Mouse (Mus musculus) bone marrow macrophage, adult 2 months (primary cell): ENCODE measurements around the gene Aldh9a1. TPM values are rescaled to one million over a fixed set of nuclear protein-coding genes. Genes with fewer than 3 reads are reported as not detected.

Experiments used
- H3K27ac ChIP-seq: 2 replicates; pipeline ENCODE4 v1.5.1; 2012; ENCODE audit warnings: low read depth, low read length; ENCODE audit not compliant: insufficient read depth
- H3K4me1 ChIP-seq: 2 replicates; pipeline ENCODE4 v1.6.1; 2012; ENCODE audit warnings: low read length; ENCODE audit not compliant: control insufficient read depth, insufficient read depth
- H3K4me3 ChIP-seq: 2 replicates; pipeline ENCODE4 v1.5.1; 2012; ENCODE audit warnings: mild to moderate bottlenecking, low read length, moderate library complexity; ENCODE audit not compliant: insufficient read depth
- CTCF ChIP-seq: IDR thresholded peaks from 2 replicates; pipeline ENCODE4 v1.5.1; 2012; ENCODE audit warnings: low read depth, mild to moderate bottlenecking, low read length, moderate library complexity
- POLR2A ChIP-seq: IDR thresholded peaks from 2 replicates; pipeline ENCODE4 v1.6.1; 2012; ENCODE audit warnings: mild to moderate bottlenecking, low read depth, low read length, borderline replicate concordance
- polyA plus RNA-seq: library from polyadenylated mRNA; stranded (reverse); fragments of >200 nt; gene quantifications from 2 replicates; pipeline ENCODE4 v1.2.4, GENCODE M21; 2012; ENCODE audit not compliant: missing spikeins, insufficient read depth, insufficient read length

Gene Aldh9a1
- polyA plus RNA-seq, 1 experiment: 94.8 TPM

- TF ChIP-seq CTCF (no peak), POLR2A (no peak)
- peaks cover 3% of the 10 kb centered on the region for H3K4me1 ChIP-seq
- H3K4me3 ChIP-seq: peak overlapping the region; percentile 95
- peak overlapping the region; percentile 84 for H3K27ac ChIP-seq
Observed at GRCm38 (mm10) chr1:167350597-167351415, 1.0 kb downstream of the Aldh9a1 start.

GRCm38 (mm10) chr1:167352403-167352802, 2.6 kb downstream of the Aldh9a1 start:
- Histone ChIP-seq H3K4me1 (peaks cover 3% of the 10 kb centered on the region), H3K27ac (no peak overlapping the region), H3K4me3 (no peak overlapping the region)
- TF ChIP-seq CTCF: no peak
- TF ChIP-seq POLR2A: no peak

GRCm38 (mm10) chr1:167357387-167357786, 7.6 kb downstream of the Aldh9a1 start:
- H3K27ac ChIP-seq: no peak overlapping the region
- TF ChIP-seq POLR2A (no peak), CTCF (no peak)
- H3K4me3 ChIP-seq: no peak overlapping the region
- no peaks in the 10 kb centered on the region for H3K4me1 ChIP-seq

GRCm38 (mm10) chr1:167358731-167359130, 8.9 kb downstream of the Aldh9a1 start:
- no peaks in the 10 kb centered on the region for H3K4me1 ChIP-seq
- no peak overlapping the region for H3K27ac ChIP-seq
- TF ChIP-seq POLR2A: no peak
- no peak for TF ChIP-seq CTCF

GRCm38 (mm10) chr1:167360268-167360667, 10.5 kb downstream of the Aldh9a1 start:
- Histone ChIP-seq H3K27ac (no peak overlapping the region), H3K4me1 (no peaks in the 10 kb centered on the region), H3K4me3 (no peak overlapping the region)
- TF ChIP-seq CTCF: no peak
- TF ChIP-seq POLR2A: no peak

More at GRCm38 (mm10) chr1:167358731-167359130, 8.9 kb downstream of the Aldh9a1 start:
- H3K4me3 ChIP-seq: no peak overlapping the region

- no peak overlapping the region for H3K4me3 ChIP-seq
- H3K27ac ChIP-seq: no peak overlapping the region
- no peak for TF ChIP-seq POLR2A
- no peak for TF ChIP-seq CTCF
- no peaks in the 10 kb centered on the region for H3K4me1 ChIP-seq
Observed at GRCm38 (mm10) chr1:167362819-167363218, 13.0 kb downstream of the Aldh9a1 start.

- TF ChIP-seq POLR2A (no peak), CTCF (no peak)
- no peak overlapping the region for H3K27ac ChIP-seq
- no peaks in the 10 kb centered on the region for H3K4me1 ChIP-seq
- H3K4me3 ChIP-seq: no peak overlapping the region
Observed at GRCm38 (mm10) chr1:167363322-167363721, 13.5 kb downstream of the Aldh9a1 start.

- H3K4me3 ChIP-seq: no peak overlapping the region
- H3K4me1 ChIP-seq: no peaks in the 10 kb centered on the region
- no peak overlapping the region for H3K27ac ChIP-seq
- TF ChIP-seq CTCF (no peak), POLR2A (no peak)
Observed at GRCm38 (mm10) chr1:167365808-167366207, 16.0 kb downstream of the Aldh9a1 start.

GRCm38 (mm10) chr1:167366621-167367020, 16.8 kb downstream of the Aldh9a1 start:
- no peaks in the 10 kb centered on the region for H3K4me1 ChIP-seq
- TF ChIP-seq CTCF (no peak), POLR2A (no peak)
- H3K27ac ChIP-seq: no peak overlapping the region
- no peak overlapping the region for H3K4me3 ChIP-seq

GRCm38 (mm10) chr1:167368018-167368417, 18.2 kb downstream of the Aldh9a1 start:
- Histone ChIP-seq H3K4me3 (no peak overlapping the region), H3K4me1 (no peaks in the 10 kb centered on the region), H3K27ac (no peak overlapping the region)
- TF ChIP-seq CTCF (no peak), POLR2A (no peak)
